Mouse (Mus musculus) 3T3-L1 (cell line): ENCODE results near the gene Sec63.

ENCODE experiments used
- DNase-seq: peaks from one replicate; pipeline ENCODE4 v3.0.0-alpha.2; 2015; ENCODE audit warnings: low read depth, low spot score

The Sec63 gene

DNA sequence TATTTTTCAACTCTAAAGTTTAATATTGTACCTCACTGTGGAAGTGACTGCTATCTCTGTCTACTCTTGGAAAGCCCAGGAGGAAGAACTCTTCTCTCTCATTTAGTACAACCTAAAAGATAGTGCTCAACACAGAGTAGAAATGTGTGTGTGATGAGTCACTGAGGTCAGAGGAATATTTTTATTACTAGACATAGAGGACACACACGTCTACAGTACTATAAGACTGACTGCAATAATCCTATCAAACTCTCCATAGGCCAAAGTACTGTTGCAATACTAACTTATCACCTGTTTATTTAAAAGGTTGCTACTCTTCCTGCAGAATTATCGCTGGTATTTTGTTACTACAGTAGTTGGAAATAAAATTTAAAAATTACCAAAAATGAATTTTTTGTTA lies 68.7 kb downstream of the Sec63 start:
- DNase-seq, result peak; percentile 10

DNA sequence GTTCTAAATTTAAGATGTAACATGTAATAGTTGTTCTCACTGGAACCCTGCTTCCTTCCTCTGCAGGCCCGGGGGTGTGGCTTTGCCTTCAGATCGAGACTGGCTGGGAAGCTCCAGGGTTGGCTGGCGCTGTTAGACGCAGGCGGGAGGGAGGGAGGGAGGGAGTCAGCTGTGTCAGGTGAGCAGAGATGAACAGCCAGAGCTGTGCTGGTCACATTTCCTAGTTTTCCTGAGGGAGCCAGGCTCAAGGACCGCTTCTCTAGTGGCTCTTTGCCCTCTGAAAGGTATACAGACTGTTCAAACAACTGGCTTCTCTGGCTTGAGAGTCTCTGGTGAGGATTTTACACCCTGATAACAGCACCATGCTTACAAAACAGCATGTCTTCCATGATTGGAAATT lies 69.1 kb downstream of the Sec63 start:
- DNase-seq, result no peak

- peak; percentile 50 for DNase-seq
Measured at GRCm38 (mm10) chr10:42832677-42833076, 71.4 kb downstream of the Sec63 start.

DNA sequence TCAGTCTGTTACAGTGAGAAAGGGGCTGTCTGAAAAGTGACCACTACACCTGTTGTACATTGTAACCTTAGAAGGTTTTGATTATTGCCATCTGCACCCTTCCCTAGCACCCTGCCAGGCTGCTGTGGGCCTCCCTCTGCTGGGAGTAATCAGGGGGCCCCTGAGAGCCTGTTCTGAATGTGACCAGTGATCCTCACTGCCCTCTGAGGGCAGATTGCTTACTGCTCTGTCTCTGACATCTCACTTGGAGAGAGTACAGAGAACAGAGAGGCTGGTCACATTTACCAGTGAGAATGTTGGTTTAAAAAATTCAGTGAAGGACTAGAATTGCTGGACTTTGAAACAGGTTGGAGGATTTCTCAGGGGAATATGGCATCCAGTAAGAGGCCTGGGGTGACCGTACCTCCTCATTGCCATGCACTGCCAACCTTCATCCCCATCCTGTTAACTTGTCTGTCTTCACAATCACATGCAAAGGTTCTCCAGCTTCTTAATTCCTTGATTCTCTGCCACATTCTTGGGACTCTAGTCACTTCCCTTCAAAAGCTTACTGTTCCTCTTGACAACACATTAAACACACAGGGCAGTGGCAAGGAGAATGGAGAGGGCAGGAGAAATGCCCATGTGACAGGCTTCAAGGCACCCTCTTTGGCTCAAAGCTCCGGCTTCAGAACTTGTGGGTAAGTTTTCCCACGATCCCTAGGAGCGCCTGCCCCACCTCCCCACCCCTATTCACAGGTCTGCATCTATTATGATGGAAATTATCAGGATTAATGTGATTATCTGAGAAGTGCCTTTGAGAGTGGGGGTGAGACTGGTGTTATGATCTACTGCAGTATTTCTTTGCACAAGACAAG lies 72.8 kb downstream of the Sec63 start:
- DNase-seq, result peak; percentile 66

- no peak for DNase-seq
Measured at GRCm38 (mm10) chr10:42838106-42838505, 76.8 kb downstream of the Sec63 start.

- no peak for DNase-seq
Measured at GRCm38 (mm10) chr10:42838736-42839135, 77.4 kb downstream of the Sec63 start.

DNA sequence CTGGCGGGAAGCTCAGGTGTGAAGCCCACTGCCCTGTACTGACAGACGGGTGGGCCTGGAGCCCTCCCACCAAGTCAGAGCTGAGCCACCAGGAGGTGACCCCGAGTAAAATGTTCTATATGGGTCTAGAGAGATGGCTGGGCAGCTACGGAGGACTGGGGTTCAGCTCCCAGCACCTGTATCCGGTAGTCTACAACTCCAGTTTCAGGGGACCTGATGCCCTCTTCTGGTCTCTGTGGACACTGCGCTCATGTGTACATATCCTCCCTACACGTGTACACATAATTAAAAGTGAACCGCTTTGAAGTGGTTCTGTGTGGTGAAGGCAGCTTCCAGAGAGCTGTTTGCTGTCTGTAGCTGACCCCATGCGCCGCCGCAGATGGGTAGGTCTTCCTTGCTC lies 78.7 kb downstream of the Sec63 start:
- DNase-seq, result no peak

- DNase-seq, result peak; percentile 21
Measured at GRCm38 (mm10) chr10:42841531-42842195, 80.4 kb downstream of the Sec63 start.

GRCm38 (mm10) chr10:42842358-42842757 lies 81.1 kb downstream of the Sec63 start:
- DNase-seq, result peak; percentile 59

DNA sequence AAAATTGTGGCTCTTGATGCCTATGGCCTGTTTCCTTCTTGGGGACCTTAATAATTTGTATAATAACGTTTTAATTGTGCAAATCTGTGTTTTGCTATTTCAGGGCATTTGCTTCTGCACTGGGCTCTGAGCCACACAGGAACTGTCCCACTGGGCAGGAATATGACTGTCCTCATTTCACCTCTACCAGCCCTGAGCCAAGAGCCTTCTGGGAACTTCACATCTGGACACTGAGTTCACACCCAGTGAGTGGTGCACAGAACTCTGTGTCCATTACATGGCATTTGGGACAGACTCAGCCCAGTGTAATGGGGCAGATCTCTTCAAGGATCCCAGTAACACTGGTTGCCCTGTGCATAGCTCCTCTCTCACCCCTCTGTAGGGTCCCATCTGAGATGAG lies 82.1 kb downstream of the Sec63 start:
- peak; percentile 6 for DNase-seq

GRCm38 (mm10) chr10:42845480-42845879 lies 84.2 kb downstream of the Sec63 start:
- no peak for DNase-seq

DNA sequence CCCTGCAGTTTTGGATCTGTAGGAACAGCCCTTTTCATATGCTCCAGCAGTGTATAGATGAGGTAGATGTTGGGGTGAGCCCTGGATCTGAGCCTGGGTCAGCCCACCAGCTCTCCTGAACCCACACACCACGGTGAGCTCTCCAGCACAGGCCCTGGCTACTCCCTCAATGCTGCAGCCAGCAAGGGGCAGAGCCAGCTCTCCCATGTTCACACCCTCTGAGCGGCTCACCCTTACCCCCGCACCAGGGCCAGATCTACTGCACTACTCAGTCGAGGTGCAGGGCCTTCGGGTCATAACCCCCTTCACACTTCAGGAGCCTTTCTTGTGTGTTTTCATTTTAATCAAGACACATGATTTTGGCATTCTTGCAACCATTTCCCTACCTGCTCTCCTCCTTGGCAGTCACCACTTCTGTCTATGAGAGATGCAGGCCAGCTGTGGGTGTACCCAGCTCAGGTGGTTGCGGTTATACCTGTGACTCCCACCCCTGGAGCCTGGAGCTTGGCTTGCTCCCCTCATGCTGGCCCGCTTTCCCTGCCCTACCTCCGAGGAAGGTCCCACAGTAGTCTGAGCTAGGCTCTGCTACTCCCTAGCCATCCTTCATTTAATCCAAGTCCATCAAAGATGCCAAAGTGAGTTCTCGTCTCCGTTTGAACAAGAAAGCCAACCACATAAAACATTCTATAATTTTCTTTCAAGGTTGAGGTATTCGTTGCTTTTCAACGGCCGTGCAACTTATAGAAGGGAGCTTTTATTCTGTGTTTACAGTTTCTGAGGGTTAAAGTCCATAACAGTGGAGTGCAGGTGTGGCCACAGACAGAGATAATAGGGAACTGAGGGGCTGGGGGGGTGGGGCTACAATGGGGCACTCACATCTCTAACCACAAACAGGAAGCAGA lies 87.1 kb downstream of the Sec63 start:
- DNase-seq, result no peak

- DNase-seq, result no peak
Measured at GRCm38 (mm10) chr10:42849081-42849400, 87.7 kb downstream of the Sec63 start.

- DNase-seq, result no peak
Measured at GRCm38 (mm10) chr10:42854838-42855237, 93.5 kb downstream of the Sec63 start.

DNA sequence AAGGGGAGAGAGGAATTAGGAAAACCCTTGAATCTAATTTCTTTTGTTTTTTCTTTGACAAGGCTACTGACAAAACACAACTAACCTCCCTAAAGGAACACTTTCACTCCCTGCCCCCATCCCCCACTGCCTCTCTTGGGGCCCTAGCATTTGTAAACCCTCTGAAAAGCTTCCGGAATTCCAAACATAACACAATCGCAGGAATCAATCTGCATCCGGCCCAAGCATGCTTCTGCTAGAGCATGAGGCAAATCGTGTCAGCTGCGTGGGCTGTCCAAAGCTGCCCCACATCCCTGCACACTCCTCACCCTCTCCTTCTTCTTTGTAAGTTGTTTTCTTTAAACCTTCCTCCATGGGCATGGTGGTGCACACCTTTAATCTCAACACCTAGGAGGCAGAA lies 94.0 kb downstream of the Sec63 start:
- no peak for DNase-seq

DNA sequence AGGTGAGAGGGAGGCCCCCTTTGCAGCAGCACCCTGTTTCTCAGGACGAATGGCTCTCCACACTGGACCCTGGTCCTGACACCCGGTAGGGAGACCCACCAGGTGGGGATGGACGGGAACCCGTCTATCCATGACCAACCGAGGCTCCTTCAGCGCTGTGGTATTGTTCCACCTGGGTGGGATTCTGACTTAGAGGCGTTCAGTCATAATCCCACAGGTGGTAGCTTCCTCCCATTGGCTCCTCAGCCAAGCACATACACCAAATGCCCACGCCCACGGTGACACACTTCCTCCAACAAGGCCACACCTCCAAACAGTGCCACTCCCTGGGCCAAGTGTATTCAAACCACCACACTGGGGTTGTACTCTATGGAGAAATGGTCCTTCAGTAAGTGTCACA lies 95.3 kb downstream of the Sec63 start:
- no peak for DNase-seq

GRCm38 (mm10) chr10:42857021-42857420 lies 95.7 kb downstream of the Sec63 start:
- peak; percentile 52 for DNase-seq

- peak; percentile 63 for DNase-seq
Measured at GRCm38 (mm10) chr10:42859781-42860158, 98.5 kb downstream of the Sec63 start.

- DNase-seq, result peak; percentile 82
Measured at GRCm38 (mm10) chr10:42860159-42860911, 99.0 kb downstream of the Sec63 start, which contains the start of gene Scml4. Gene Scml4 (plus strand): TSS chr10:42860370.

DNA sequence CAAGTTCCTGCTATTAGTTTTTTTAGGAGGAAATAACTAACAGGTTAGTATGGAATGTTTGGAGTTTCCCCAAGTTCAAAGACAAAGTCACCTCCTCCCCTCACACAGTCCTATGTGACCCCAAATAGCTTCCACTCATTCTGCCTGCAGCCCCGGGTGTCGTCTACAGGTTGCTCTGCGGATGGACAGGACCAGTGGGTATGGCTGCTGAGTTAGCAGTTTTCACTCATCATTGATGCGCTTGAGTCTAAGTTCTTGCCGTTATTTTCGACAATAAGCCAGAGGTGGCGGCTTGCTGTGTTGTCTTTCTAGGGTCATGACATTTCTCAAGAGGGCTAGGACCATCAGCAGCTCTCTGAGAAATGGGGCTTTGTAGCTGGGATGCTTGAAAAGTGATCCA lies 100.2 kb downstream of the Sec63 start:
- DNase-seq, result no peak

GRCm38 (mm10) chr10:42862102-42862740 lies 100.9 kb downstream of the Sec63 start:
- no peak for DNase-seq
